In the genomic region with DNA sequence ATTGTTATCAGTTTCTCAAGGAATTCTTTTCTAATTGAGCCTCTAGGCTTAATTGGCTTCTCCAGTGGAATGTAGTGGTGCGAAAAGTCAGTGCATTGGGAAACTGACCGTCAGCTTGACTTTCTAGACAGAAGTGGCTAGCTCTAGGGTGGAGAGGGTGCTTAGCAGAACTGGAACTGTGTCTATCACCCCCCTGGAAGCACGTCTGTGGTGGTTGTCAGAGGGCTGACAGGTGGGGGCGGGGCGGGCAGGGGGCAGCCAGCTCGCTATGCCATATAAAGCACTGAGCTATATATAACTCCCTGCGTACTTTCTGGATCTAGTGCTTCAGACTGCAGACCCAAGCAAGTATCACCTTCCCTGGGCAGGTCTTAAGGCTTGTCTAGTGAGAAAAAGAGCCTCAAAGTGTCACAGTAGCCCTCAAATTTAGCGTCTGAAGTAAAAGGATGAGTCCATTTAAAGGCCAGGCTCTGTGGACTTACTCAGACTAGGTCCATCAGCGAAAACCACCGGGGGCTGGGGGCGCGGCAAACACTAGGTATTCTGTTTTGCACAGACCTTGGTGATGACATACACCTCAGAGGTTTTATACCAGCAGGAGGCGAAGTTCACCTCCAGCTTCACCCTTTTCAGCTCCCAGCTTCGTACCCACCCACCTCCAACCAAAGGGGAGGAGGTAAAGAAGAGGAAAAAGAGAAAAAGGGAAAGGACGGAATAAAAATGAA, we compare ENCODE assay signal across 8 mouse cellular contexts. TPM values are rescaled to one million over a fixed set of nuclear protein-coding genes. Genes with fewer than 3 reads are reported as not detected.
DNase-seq lines count a peak whose midpoint lies in the region; ATAC-seq and TF ChIP-seq lines count a peak whose summit lies in the region.

No protein-coding gene starts in this region.

- H3K27ac ChIP-seq in heart, embryonic 16.5 days (ENCODE audit: low read length): peak overlapping the region; percentile 96
- H3K27ac ChIP-seq in liver, embryonic 12.5 days: no peak overlapping the region

- peak; percentile 37 for ATAC-seq in heart, embryonic 16.5 days (replicated peaks; ENCODE audit: extremely low read depth, insufficient read depth, low FRiP score)
- no peak for ATAC-seq in liver, embryonic 12.5 days

- TF ChIP-seq CTCF in brain, embryonic 14.5 days (IDR thresholded peaks at IDR 0.05; ENCODE audit: borderline replicate concordance, extremely low read depth, insufficient read depth, insufficient read length): peak; percentile 7; the same call in 1 of the 2 replicates

- H3K9me3 ChIP-seq in heart, embryonic 16.5 days (replicated peaks; ENCODE audit: control insufficient read depth, low read length): no peaks in the 10 kb centered on the region
- no peaks in the 10 kb centered on the region for H3K9me3 ChIP-seq in liver, embryonic 12.5 days (replicated peaks)

- H3K4me2 ChIP-seq in heart, embryonic 16.5 days (ENCODE audit: low read depth, low read length): peak overlapping the region; percentile 84
- peak overlapping the region; percentile 73 for H3K4me2 ChIP-seq in liver, embryonic 12.5 days

- H3K9ac ChIP-seq in heart, embryonic 16.5 days (ENCODE audit: low read length): peak overlapping the region; percentile 95
- H3K9ac ChIP-seq in liver, embryonic 12.5 days: peak overlapping the region; percentile 58

- H3K36me3 ChIP-seq in heart, embryonic 16.5 days (ENCODE audit: control insufficient read depth, insufficient read depth): 0 out of 2 replicates have a peak, but pooled peaks cover 2% of the 10 kb centered on the region
- H3K36me3 ChIP-seq in liver, embryonic 12.5 days: no peaks in the 10 kb centered on the region
- H3K36me3 ChIP-seq in splenic B cell, adult 2 months (ENCODE audit: control insufficient read depth, insufficient read depth, low read length, poor library complexity, severe bottlenecking): no peaks in the 10 kb centered on the region

- DNase-seq in kidney, adult 9 months: peak; percentile 39
- no peak for DNase-seq in kidney, adult 18-20 months
- DNase-seq in brain, embryonic 14.5 days (ENCODE audit: low read depth): no peak
- peak; percentile 47 for DNase-seq in splenic B cell, adult 2 months (ENCODE audit: low read depth, low spot score)
- no peak for DNase-seq in left cerebral cortex, postnatal 36 days (ENCODE audit: low spot score in 2 of 2)
- no peak for DNase-seq in left cerebral cortex, postnatal 25 days (ENCODE audit: low spot score in 2 of 2)

- 4% methylated on average over 15 of the region's 15 CpGs for WGBS in heart, embryonic 16.5 days
- 5% methylated on average over 15 of the region's 15 CpGs for WGBS in liver, embryonic 12.5 days (ENCODE audit: insufficient replicate concordance)

- no peaks in the 10 kb centered on the region for H3K27me3 ChIP-seq in heart, embryonic 16.5 days (ENCODE audit: control insufficient read depth, insufficient read depth, low read length)
- H3K27me3 ChIP-seq in liver, embryonic 12.5 days (replicated peaks): peaks cover 71% of the 10 kb centered on the region
- H3K27me3 ChIP-seq in splenic B cell, adult 2 months (ENCODE audit: control insufficient read depth, insufficient read depth, low read length, poor library complexity, severe bottlenecking): peaks cover 8% of the 10 kb centered on the region; the same call in 1 of the 2 replicates

- intact Hi-C loops in left cerebral cortex, postnatal 36 days (cut with DNase I): no loop called here
- intact Hi-C loops in left cerebral cortex, postnatal 25 days (cut with DNase I): loop anchor here (5.0 kb wide), 1 partner anchor 225 kb away; no protein-coding TSS in a partner anchor

- no peak for TF ChIP-seq POLR2A in brain, embryonic 14.5 days (IDR thresholded peaks at IDR 0.05; ENCODE audit: borderline replicate concordance, extremely low read depth, insufficient read depth, insufficient read length, poor library complexity, severe bottlenecking)

- H3K4me1 ChIP-seq in heart, embryonic 16.5 days (ENCODE audit: control insufficient read depth, insufficient read depth, low read length): peaks cover 7% of the 10 kb centered on the region
- peaks cover 55% of the 10 kb centered on the region for H3K4me1 ChIP-seq in liver, embryonic 12.5 days

- peak overlapping the region; percentile 81 for H3K4me3 ChIP-seq in heart, embryonic 16.5 days (ENCODE audit: low read length)
- H3K4me3 ChIP-seq in liver, embryonic 12.5 days: peak overlapping the region; percentile 56

RNA-seq across cellular contexts. Expression of gene Tpm1, which starts 2.2 kb away (rescaled TPM):
- 110 and 133 TPM in 2 replicates for polyA plus RNA-seq in brain, embryonic 14.5 days (2012; rRNA removed)
- 5,077 and 5,310 TPM in 2 replicates for polyA plus RNA-seq in heart, embryonic 16.5 days (2015; fragmentation: Nextera tagmentation; extraction: Ambion mirVana)
- 214 and 225 TPM in 2 replicates for polyA plus RNA-seq in liver, embryonic 12.5 days (2016; fragmentation: Nextera tagmentation; extraction: Ambion mirVana)
- 100 to 1,000 TPM; 230 to 232 TPM for total RNA-seq in left cerebral cortex, postnatal 36 days (2021)
- total RNA-seq in left cerebral cortex, postnatal 25 days (2021): 100 to 1,000 TPM; 228 to 236 TPM

Comparison
In these comparisons a context has a peak if more than half of its experiments do, and no peak if none do; other contexts are left out.
1. DNase-seq: peak in kidney, adult 9 months (single experiment) and splenic B cell, adult 2 months (single experiment); none in kidney, adult 18-20 months (single experiment), brain, embryonic 14.5 days (single experiment), left cerebral cortex, postnatal 36 days (0 of 2) and left cerebral cortex, postnatal 25 days (0 of 2).
2. RNA of gene Tpm1, which starts 2.2 kb away (polyA plus RNA-seq): 5,077 to 5,310 TPM in heart, embryonic 16.5 days; 214 to 225 TPM in liver, embryonic 12.5 days and 110 to 133 TPM in brain, embryonic 14.5 days; every median in the first group is over 10 times any median in the second.